Mouse (Mus musculus): ENCODE results near the gene Brf1.

The Brf1 gene

DNA sequence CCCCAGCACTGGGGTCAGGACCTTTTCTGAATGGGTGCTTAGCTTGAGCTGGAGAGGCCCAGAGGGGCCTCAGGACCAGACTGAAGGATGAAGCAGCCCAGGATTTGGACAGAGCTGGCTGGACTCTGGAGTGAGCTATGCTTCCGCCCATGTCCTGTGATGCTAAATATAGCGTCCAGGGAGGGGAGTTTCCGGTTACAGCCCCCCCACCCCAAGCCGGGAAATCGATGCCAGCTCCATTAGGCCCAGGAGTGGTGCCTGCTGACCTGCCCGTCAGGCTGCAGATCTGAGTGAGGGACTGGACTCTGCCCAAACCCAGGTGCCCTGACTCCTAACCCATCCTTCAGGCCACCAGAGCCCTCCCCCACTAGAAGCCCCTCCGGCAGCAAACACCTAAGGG, 67.9 kb downstream of the Brf1 start:
- DNase-seq: no peak

DNA sequence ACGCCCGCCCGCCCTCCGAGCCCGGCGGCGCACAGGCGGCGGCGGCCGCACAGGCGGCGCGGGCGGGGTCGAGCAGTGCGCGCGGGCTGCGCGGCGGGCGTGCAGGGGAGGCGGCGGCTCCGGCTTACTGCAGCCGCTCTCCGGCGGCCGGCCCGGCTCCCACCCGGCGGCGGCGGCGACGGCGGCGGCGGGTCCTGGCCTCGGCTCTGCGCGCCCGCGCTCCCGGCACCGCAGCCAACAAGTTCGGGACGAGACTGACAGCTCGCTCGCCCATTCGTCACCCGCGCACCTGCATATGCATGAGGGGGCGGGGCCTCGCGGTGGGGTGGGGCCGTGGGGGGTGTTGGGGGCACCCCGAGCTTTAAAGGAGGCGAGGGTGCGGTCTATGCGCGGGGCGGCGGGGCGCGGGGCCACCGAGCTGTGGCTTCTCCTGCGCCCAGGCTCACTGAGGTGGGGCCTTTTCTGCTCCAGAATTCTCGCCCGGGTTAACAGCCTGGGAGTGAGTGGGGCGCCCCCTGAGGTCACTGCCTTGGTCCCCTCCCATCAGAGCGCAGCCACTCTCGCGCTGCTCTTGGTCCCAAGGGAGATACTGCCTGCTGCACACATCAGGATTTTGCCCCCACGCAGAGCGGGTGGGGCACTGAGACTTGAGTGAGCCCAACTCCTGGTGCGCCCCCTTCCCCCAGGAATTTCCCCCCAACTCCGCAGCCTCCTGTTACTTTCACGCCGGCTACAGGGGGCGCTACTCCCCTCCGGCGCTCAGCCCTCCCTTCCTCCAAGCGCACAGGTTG, 70.7 kb downstream of the Brf1 start, which contains the start of gene Jag2:
Gene Jag2 (minus strand): TSS at position 215 of the 791 bp plus-strand sequence.
- DNase-seq: peak; percentile 64

DNA sequence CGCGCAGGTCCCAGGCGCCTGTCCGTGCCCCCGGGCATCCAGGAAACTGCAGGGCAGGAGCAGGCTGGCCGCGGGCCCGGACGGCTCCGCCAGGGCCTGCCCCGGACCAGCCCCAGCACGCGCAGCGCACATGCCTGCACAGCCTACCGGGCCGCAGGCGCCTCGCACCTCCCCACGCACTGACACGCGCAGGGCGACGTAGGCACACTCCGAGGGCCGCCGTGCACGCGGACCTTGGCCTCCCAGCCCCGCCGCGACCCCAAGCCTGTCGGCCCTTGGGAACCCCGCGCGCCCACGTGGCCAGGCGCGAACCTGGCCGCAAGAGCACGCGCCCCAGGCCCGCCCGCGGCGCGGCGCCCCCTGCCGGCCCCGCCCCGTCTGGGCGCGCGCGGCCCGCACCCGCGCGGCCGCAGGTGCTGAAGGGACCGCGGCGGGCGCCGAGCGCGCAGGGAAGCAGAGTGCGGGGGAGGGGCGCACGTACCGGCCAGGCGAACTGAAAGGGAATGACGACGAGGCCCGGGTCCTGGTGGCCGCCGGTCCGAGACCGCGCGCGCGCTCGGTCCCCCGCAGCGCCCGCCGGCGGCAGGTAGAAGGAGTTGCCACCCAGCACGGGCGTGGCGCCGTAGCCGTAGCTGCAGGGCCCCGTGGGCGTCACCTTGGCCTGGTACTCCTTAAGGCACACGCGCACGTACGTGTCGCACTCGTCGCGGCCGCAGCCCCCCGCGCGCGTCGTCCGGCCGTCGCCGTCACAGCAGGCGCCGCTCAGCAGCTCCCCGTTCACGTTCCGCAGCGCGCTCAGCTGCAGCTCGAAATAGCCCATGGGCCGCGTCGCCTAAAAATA, 71.9 kb downstream of the Brf1 start:
- DNase-seq: peak; percentile 51

DNA sequence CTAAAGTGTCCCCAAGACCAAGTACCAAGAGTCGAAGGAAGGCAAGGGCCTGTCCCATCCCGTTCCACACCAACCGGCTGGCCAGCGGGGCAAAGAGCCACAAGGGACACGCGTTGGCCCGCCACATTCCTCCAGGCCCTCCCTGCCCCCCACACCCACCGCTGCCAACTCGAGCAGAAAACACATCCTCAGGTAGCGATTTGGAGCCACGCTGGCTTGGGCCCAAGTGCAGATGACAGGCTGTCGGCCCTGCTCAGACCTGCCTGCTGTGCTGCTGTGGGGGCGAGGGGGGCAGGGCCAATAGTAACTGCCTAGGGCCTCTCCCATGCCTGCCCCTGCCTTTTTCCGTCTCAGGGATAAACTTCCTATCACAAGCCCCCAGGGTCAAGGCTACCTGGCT, 73.2 kb downstream of the Brf1 start:
- no peak for DNase-seq

DNA sequence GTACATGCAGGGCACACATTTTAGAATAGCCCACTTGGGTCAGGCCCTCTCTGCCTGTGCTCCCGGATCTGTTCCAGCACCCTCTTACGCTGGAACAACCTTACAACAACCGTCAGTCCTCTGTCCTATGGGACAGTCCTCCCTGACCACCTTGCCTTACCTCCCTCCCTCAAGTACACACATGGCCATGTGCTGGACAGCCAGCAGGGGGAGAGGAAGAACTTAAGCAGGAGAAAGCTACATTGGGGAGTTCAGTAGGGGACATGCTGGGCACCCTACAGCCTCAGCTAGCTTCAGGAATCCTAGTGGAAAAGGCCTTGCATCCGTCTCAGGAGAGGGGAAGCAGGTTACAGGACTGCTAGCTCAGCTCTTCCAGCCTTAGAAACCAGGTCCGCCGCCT, 74.6 kb downstream of the Brf1 start:
- no peak for DNase-seq

DNA sequence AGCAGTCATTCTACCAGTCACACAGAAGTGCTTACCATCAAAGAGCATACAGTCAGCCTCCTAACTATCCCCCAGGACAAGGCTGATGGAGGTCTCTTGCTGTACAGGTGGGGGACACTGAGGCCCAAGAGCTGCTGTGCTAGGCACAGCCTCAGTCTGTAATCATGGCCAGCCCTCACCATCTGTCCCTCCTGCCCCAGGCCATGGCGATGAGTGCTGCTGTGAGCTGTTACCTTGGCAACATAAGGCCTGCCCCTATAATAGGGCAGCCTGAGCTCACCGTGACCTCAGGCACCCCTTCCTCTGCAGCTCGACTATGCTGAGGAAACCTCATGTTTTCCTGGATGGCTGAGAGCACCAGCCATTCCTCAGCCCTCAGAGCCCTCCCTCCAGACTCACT, 78.0 kb downstream of the Brf1 start:
- no peak for DNase-seq

DNA sequence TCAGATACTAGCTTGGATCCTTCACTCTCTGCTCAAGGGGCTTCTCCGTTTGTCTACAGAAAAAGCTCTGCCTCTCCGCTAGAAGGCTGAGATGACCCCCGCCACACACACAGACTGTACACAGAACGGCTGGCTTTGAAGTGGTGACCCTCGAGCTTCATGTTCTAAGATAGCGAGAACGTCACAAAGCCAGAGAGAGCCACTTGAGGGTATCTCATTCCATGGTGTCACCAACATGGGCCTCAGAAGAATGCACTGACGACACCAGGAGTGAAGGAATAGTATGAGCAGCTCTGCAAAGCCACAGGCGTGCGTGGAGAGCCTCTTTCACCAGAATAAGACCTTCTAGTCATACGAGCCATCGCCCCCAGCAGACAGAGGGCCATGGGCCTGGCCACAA, 79.0 kb downstream of the Brf1 start:
- no peak for DNase-seq

DNA sequence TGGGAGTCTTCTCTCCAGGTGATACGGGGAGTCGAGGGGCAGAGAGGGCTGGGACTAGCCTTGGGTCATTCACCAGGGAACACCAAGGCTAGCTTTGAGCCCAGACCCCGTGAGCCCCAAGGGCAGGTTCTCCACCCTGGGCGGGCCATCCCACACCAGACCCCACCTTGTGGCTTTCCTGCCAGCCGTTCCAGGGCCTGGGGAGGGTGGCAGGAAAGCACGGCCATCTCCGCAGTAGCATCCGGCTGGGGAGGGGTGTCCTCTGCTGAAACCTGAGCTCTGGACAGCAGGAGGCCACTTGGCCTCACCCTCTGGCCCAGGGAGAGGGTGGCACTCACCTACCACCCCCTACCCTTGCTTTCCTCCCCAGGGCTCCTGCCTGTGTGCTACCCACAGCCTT, 82.6 kb downstream of the Brf1 start:
- DNase-seq: no peak

DNA sequence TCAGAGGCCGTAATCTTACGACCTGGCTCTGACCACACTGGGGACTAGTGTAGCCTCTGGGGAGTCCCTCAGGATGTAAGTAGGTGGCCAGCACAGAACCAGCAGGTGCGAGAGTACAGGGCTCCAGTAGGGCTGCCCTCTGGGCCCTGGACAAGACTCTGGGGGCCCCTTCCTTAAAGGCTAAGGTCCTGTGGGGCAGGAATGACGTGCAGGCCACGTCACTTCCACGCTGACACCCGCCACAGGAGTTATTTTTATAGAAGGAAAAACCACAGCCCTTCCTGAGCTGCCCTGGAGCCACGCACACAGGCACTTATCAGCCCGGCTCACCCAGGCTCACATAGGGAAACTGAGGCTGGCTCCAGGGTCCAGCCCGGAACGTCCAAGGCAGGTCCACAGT, 83.0 kb downstream of the Brf1 start:
- DNase-seq: no peak

DNA sequence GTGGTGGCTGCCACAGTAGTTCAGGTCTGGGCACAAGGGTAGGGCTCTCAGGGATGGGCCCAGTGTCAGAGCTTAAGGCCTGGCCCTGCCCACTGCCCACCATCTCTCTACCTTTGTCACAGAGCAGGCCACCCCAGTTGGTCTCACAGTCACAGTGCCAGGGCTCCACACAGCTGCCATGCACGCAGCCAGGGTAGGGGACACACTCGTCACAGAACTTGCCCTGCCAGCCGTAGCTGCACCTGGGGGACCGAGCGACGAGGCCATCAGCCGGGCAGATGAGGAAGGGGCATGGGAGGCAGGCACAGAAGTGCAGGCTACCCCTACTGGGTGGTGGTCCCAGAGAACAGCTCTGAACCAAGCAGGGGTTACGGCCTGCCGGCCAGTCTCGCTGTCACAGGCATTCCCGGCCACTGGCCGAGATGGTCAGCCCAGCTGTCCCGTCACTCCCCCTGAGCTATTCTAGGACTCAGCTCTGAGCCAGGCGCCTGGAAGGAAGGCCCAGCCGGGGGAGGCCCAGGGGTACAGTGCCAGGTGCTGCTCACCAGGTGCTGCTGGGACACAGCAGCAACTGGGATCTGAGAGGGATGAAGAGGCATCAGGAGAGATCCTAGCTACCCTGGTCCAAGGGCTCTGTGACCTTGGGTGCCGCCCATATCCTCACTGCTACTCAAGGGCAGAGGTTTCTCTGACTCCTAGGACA, 83.7 kb downstream of the Brf1 start:
- no peak for DNase-seq

DNA sequence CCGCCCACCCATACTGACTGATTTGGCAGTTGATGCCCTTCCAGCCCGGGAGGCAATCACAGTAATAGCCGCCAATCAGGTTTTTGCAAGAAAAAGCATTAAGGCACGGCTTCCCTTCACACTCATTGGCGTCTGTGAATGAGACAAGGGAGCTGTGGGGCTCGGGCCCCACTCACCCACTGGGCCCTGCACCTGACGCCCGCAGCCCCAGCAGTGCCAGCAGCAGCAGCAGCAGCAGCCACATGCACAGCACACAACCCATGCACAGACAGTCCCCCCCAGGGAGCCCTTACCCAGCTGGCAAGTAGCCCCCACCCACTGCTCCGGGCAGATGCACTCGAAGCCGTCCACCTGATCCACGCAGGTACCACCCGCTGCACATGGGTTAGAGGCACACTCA, 84.9 kb downstream of the Brf1 start:
- no peak for DNase-seq

DNA sequence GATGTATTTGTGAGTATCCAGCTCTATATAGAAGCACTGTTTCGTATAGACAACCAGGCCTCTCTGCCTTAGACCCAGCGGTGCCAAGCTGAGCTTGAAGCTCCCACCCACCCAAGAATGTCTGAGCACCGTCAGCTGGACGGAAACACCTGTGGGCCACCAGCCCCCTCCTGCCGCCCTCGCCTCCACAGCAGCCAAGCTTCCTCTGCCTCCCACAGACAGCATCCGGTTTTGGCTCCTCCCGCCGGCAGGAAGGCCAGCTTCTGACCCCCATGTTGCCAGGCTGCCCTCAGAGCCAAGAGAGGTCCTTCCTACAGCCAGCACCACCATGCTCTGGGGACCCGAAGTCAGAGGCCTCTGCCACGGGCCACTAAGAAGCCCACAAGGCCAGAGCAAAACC, 86.0 kb downstream of the Brf1 start:
- peak; percentile 68 for DNase-seq

DNA sequence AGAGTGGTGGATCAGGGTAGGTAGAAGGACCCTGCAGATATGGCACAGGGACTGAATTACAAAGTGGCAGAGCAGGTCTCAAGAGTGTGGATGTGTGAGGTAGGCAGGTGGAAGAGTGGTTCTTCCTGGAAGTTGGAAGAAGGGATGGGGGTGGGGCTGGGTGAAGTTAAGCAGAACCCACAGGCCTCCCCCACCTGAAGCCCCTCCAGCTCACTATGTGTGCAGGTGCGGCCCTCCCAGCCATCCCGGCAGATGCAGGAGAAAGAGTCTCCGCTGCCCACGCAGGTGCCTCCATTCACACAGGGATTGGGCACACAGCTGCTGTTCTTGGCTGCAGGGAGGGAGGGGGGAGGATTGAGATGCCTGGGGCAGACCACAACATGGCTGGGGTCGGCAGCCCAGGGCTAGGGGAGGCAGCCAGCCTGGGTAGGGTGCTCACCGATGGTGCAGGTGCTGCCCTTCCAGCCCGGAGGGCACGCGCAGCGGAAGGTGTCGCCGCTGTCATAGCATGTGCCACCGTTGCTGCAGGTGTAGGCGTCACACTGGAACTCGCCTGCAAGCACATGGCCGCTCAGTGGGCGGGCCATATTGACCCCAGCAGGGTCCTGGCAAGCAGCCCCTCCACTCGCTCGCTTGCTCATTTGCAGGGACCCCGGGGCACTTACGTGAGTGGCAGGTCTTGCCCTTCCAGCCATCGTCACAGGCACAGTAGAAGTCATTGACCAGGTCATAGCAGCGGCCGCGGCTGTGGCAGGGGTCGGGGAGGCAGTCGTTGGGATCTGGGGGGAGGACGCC, 87.4 kb downstream of the Brf1 start:
- DNase-seq: no peak

DNA sequence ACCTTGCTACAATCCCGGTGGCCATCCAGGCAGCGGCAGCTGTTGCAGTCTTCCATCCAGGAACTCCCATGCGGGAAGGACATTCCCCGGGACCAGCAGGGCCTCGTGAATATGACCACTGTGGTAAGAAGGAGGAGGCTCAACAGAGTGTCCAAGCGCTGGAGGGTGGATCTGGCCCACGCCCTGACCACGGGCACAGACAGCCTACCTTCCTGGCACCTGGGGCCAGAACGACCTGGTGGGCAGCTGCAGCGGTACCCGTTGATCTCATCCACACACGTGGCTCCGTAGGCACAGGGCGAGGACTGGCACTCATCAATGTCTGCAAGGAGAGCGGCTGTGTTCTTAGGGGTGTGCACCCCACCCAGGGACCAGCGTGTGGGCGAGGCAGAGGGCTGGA, 88.8 kb downstream of the Brf1 start:
- no peak for DNase-seq
